Mouse (Mus musculus) MEL (cell line): ENCODE measurements around the gene Wdr5. TPM values are rescaled to one million over a fixed set of nuclear protein-coding genes. Genes with fewer than 3 reads are reported as not detected.
"Not testable (repeated sequence)": the region's sequence is repeated elsewhere in the genome, so short reads cannot be mapped to it uniquely, and the experiment has no call there.

ENCODE experiments used
- DNase-seq: peaks from one replicate; pipeline ENCODE4 v3.0.0; 2011; ENCODE audit warnings: low read depth, low spot score
- H3K27ac ChIP-seq: 2 replicates; pipeline ENCODE4 v1.5.1; 2012; ENCODE audit warnings: low read depth, mild to moderate bottlenecking, control low read depth, low read length, moderate library complexity; ENCODE audit not compliant: control insufficient read depth
- H3K27me3 ChIP-seq, 2 experiments: fragments of 150-350 bp in 1 of 2; sonication (generic) in 1 of 2; 2 replicates each; pipeline ENCODE4 v1.6.1; 2012; ENCODE audit warnings: low read length in 2 of 2, mild to moderate bottlenecking in 2 of 2, improper control_type of control experiment in 1 of 2, moderate library complexity in 1 of 2; ENCODE audit not compliant: insufficient read depth in 2 of 2, control insufficient read depth in 1 of 2
- H3K36me3 ChIP-seq, 2 experiments: 2 replicates each; pipeline ENCODE4 v1.6.1; 2012 to 2014; ENCODE audit warnings: low read length in 2 of 2, improper control_type of control experiment in 1 of 2, inconsistent platforms in 1 of 2, mild to moderate bottlenecking in 1 of 2; ENCODE audit not compliant: insufficient read depth in 2 of 2, control insufficient read depth in 1 of 2
- H3K4me1 ChIP-seq, 2 experiments: fragments of 150-350 bp in 1 of 2; sonication (generic) in 1 of 2; 2 replicates each; pipeline ENCODE4 v1.6.1; 2012; ENCODE audit warnings: low read length in 2 of 2, improper control_type of control experiment in 1 of 2, mild to moderate bottlenecking in 1 of 2; ENCODE audit not compliant: insufficient read depth in 2 of 2, control insufficient read depth in 1 of 2
- H3K4me3 ChIP-seq, 2 experiments: fragments of 150-350 bp in 1 of 2; sonication (generic) in 1 of 2; 2 replicates each; pipeline ENCODE4 v1.5.1; 2012; ENCODE audit warnings: low read depth in 2 of 2, low read length in 2 of 2, mild to moderate bottlenecking in 2 of 2, moderate library complexity in 2 of 2, control low read depth in 1 of 2, improper control_type of control experiment in 1 of 2; ENCODE audit not compliant: control insufficient read depth in 1 of 2, insufficient read depth in 1 of 2
- H3K79me2 ChIP-seq: 2 replicates; pipeline ENCODE4 v1.6.1; 2012; ENCODE audit warnings: mild to moderate bottlenecking, low read length, moderate library complexity; ENCODE audit not compliant: control insufficient read depth, poor library complexity, insufficient read depth
- H3K9ac ChIP-seq: 2 replicates; pipeline ENCODE4 v1.6.1; 2012; ENCODE audit warnings: low read depth, mild to moderate bottlenecking, control low read depth, low read length, moderate library complexity; ENCODE audit not compliant: control insufficient read depth, poor library complexity, severe bottlenecking
- H3K9me3 ChIP-seq: fragments of 150-350 bp; sonication (generic); replicated peaks from 2 replicates; pipeline ENCODE4 v1.6.1; 2012; ENCODE audit warnings: mild to moderate bottlenecking, low read length, improper control_type of control experiment, moderate library complexity; ENCODE audit not compliant: insufficient read depth
- BHLHE40 ChIP-seq: IDR thresholded peaks from 2 replicates; pipeline ENCODE4 v1.6.1; 2012; ENCODE audit warnings: low read depth, mild to moderate bottlenecking, inconsistent platforms, low read length, improper control_type of control experiment, borderline replicate concordance
- CHD2 ChIP-seq: IDR thresholded peaks from 2 replicates; pipeline ENCODE4 v1.6.1; 2011; ENCODE audit warnings: low read length, improper control_type of control experiment
- CTCF ChIP-seq, 3 experiments: IDR thresholded peaks in 2 of 3; conservative IDR thresholded peaks in 1 of 3; 2 replicates each; pipeline ENCODE4 v1.5.1; 2011 to 2012; ENCODE audit warnings: low read length in 3 of 3, low read depth in 2 of 3, mild to moderate bottlenecking in 2 of 3, improper control_type of control experiment in 1 of 3, inconsistent platforms in 1 of 3, mixed read lengths in 1 of 3, moderate library complexity in 1 of 3; ENCODE audit not compliant: control insufficient read depth in 1 of 3, insufficient read depth in 1 of 3, poor library complexity in 1 of 3, severe bottlenecking in 1 of 3
- E2F4 ChIP-seq: IDR thresholded peaks from 2 replicates; pipeline ENCODE4 v1.6.1; 2011; ENCODE audit warnings: low read depth, low read length, improper control_type of control experiment, borderline replicate concordance
- ELF1 ChIP-seq: IDR thresholded peaks from 2 replicates; pipeline ENCODE4 v1.6.1; 2014; ENCODE audit warnings: low read depth, mild to moderate bottlenecking, inconsistent platforms, low read length, improper control_type of control experiment, moderate library complexity
- EP300 ChIP-seq, 2 experiments: IDR thresholded peaks; 2 replicates each; pipeline ENCODE4 v1.6.1; 2011; ENCODE audit warnings: improper control_type of control experiment in 2 of 2, low read length in 2 of 2, low read depth in 1 of 2, mild to moderate bottlenecking in 1 of 2
- ETS1 ChIP-seq: IDR thresholded peaks from 2 replicates; pipeline ENCODE4 v1.6.1; 2012; ENCODE audit warnings: low read depth, mild to moderate bottlenecking, inconsistent platforms, low read length, improper control_type of control experiment, moderate library complexity
- GABPA ChIP-seq: IDR thresholded peaks from 2 replicates; pipeline ENCODE4 v1.6.1; 2012; ENCODE audit warnings: low read depth, mild to moderate bottlenecking, inconsistent platforms, low read length, improper control_type of control experiment, moderate library complexity
- MAFK ChIP-seq: IDR thresholded peaks from 2 replicates; pipeline ENCODE4 v1.6.1; 2011; ENCODE audit warnings: low read depth, mild to moderate bottlenecking, low read length, improper control_type of control experiment, borderline replicate concordance
- MAX ChIP-seq: IDR thresholded peaks from 2 replicates; pipeline ENCODE4 v1.6.1; 2011; ENCODE audit warnings: low read length, improper control_type of control experiment
- MXI1 ChIP-seq: IDR thresholded peaks from 2 replicates; pipeline ENCODE4 v1.6.1; 2011; ENCODE audit warnings: mild to moderate bottlenecking, low read depth, low read length, improper control_type of control experiment
- NELFE ChIP-seq: IDR thresholded peaks from 2 replicates; pipeline ENCODE4 v1.6.1; 2011; ENCODE audit warnings: low read depth, low read length, improper control_type of control experiment
- POLR2AphosphoS2 ChIP-seq: IDR thresholded peaks from 2 replicates; pipeline ENCODE4 v1.6.1; 2011; ENCODE audit warnings: low read length, improper control_type of control experiment
- POLR2AphosphoS5 ChIP-seq: IDR thresholded peaks from 2 replicates; pipeline ENCODE4 v1.6.1; 2012; ENCODE audit warnings: low read depth, borderline replicate concordance, mild to moderate bottlenecking, inconsistent platforms, low read length, moderate library complexity, mixed read lengths
- RAD21 ChIP-seq: IDR thresholded peaks from 2 replicates; pipeline ENCODE4 v1.6.1; 2011; ENCODE audit warnings: mild to moderate bottlenecking, low read depth, low read length, improper control_type of control experiment
- SIN3A ChIP-seq: IDR thresholded peaks from 2 replicates; pipeline ENCODE4 v1.6.1; 2012; ENCODE audit warnings: low read length, improper control_type of control experiment, inconsistent platforms
- SMC3 ChIP-seq: IDR thresholded peaks from 2 replicates; pipeline ENCODE4 v1.6.1; 2011; ENCODE audit warnings: low read depth, low read length, improper control_type of control experiment
- TBP ChIP-seq: IDR thresholded peaks from 2 replicates; pipeline ENCODE4 v1.8.0; 2011; ENCODE audit warnings: low read depth, low read length, improper control_type of control experiment
- USF1 ChIP-seq: IDR thresholded peaks from 2 replicates; pipeline ENCODE4 v1.6.1; 2014; ENCODE audit warnings: low read depth, mild to moderate bottlenecking, inconsistent platforms, low read length, improper control_type of control experiment, moderate library complexity
- USF2 ChIP-seq, 2 experiments: IDR thresholded peaks; 2 replicates each; pipeline ENCODE4 v1.6.1; 2011 to 2012; ENCODE audit warnings: improper control_type of control experiment in 2 of 2, low read length in 2 of 2, borderline replicate concordance in 1 of 2, inconsistent platforms in 1 of 2, low read depth in 1 of 2, mild to moderate bottlenecking in 1 of 2; ENCODE audit not compliant: insufficient read depth in 1 of 2
- ZC3H11A ChIP-seq: IDR thresholded peaks from 2 replicates; pipeline ENCODE4 v1.6.1; 2012; ENCODE audit warnings: low read depth, mild to moderate bottlenecking, inconsistent platforms, low read length, improper control_type of control experiment
- ZMIZ1 ChIP-seq: IDR thresholded peaks from 2 replicates; pipeline ENCODE4 v1.6.1; 2012; ENCODE audit warnings: low read depth, mild to moderate bottlenecking, inconsistent platforms, low read length, improper control_type of control experiment, moderate library complexity
- ZNF384 ChIP-seq: IDR thresholded peaks from 2 replicates; pipeline ENCODE4 v1.6.1; 2012; ENCODE audit warnings: low read depth, mild to moderate bottlenecking, inconsistent platforms, low read length, improper control_type of control experiment
- polyA plus RNA-seq, 2 experiments: library from polyadenylated mRNA; stranded (reverse) in 1 of 2; unstranded in 1 of 2; fragments of >175 nt in 1 of 2; fragments of >200 nt in 1 of 2; gene quantifications; 2 replicates each; pipeline versions ENCODE4 v1.2.1 to v1.2.4; 2012; ENCODE audit warnings: low replicate concordance in 2 of 2, low read depth in 1 of 2; ENCODE audit not compliant: insufficient read length in 2 of 2, insufficient read depth in 1 of 2, missing spikeins in 1 of 2
- total RNA-seq: library from RNA; depleted of rRNA; stranded (reverse); fragments of 300-350 nt; gene quantifications from 2 replicates; pipeline ENCODE4 v1.2.3, GENCODE M21; 2012

Gene Wdr5
- total and polyA plus RNA-seq, 3 experiments, result 78.3 to 96.9 TPM; not detected in 1

DNA sequence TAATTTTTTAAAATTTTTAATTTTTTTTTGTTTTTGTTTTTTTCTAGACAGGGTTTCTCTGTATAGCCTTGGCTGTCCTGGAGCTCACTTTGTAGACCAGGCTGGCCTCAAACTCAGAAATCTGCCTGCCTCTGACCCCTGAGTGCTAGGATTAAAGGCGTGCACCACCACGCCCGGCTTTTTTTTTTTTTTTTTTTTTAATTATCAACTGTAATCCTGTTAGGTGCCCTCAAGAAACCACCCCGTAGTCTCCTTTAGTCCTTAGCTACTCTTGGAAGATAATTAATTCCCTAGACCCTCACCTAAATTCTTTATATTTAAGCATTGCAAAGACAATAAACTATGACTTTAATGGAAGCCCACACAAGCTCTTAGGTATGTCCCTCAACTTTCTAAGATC is 8.3 kb upstream of the Wdr5 start:
- not testable (repeated sequence) for H3K9ac ChIP-seq, H3K9me3 ChIP-seq, H3K79me2 ChIP-seq, H3K27ac ChIP-seq, DNase-seq, H3K27me3 ChIP-seq, H3K4me3 ChIP-seq
- TF ChIP-seq ZNF384, result peak; percentile 61; the same call in 1 of the 2 replicates
- Histone ChIP-seq H3K36me3 (peaks cover 0 to 11% of the 10 kb centered on the region in 2 experiments; a peak in 2 of 4 replicates), H3K4me1 (peaks cover 11 to 27% of the 10 kb centered on the region in 2 experiments)

DNA sequence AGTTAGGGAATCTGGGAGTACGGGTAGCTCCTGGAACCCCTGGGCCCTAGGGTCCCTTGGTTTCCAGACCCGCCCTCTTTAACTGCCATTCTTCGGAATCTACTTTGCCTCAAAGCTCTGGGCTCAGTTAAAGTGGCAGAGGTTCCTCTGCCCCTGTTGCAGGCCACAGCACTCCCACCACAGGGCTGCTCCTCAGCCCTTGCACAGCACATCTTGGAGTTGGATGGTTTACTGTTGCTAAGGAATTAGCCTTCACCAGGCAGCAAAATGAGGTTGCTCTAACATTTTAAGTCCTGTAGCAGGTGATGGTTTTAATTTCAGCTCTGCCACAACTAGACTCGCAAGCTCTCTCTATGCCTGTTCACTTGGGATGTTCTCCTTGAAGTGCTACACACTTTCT is 7.4 kb upstream of the Wdr5 start, which contains the start of gene Brd3:
Gene Brd3 (minus strand): TSS at position 101 of the 400 bp plus-strand sequence.
- TF ChIP-seq EP300 (IDR thresholded peaks at IDR 0.05; ENCODE audit: low read depth in 1 of 2, low read length in 2 of 2) (no peak), E2F4 (no peak), USF2 (IDR thresholded peaks at IDR 0.05; ENCODE audit: borderline replicate concordance in 1 of 2, insufficient read depth in 1 of 2, low read depth in 1 of 2, low read length in 2 of 2) (no peak), ELF1 (no peak), MAFK (no peak), ZC3H11A (no peak), MXI1 (no peak), CTCF (IDR thresholded peaks at IDR 0.05 in 2 of 3, conservative IDR thresholded peaks at IDR 0.05 in 1 of 3; ENCODE audit: control insufficient read depth in 1 of 3, insufficient read depth in 1 of 3, low read depth in 2 of 3, low read length in 3 of 3, poor library complexity in 1 of 3, severe bottlenecking in 1 of 3) (no peak), GABPA (no peak), MAX (no peak), ETS1 (no peak), ZMIZ1 (no peak), ZNF384 (no peak)
- Histone ChIP-seq H3K9me3 (no peaks in the 10 kb centered on the region), H3K79me2 (no peaks in the 10 kb centered on the region), H3K4me1 (peaks cover 11 to 27% of the 10 kb centered on the region in 2 experiments), H3K36me3 (peaks cover 0 to 11% of the 10 kb centered on the region in 2 experiments; a peak in 2 of 4 replicates), H3K4me3 (no peak within 1 kb of the TSS), H3K27me3 (no peaks in the 10 kb centered on the region), H3K9ac (no peak within 1 kb of the TSS), H3K27ac (no peak within 1 kb of the TSS)
- no peak for DNase-seq

DNA sequence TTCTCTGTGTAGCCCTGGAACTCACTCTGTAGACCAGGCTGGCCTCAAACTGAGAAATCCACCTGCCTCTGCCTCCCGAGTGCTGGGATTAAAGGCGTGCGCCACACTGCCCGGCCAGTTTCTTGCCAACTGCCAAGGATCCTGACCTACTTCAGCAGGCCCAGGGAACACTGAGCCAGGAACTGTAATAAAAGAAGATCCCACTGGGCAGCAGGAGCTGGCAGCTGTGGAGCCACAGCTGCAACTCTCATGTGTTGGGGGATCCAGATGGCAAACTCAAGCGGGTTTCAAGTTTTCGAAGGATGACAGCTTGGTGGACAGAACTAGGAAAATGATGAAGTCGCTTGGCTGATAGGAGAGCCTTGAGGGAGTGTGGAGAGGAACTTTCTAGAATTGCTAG is 4.3 kb upstream of the Wdr5 start:
- peaks cover 0 to 12% of the 10 kb centered on the region in 2 experiments; a peak in 2 of 4 replicates for H3K36me3 ChIP-seq
- no peak overlapping the region for H3K4me3 ChIP-seq
- DNase-seq, result no peak
- H3K79me2 ChIP-seq, result peaks cover 7% of the 10 kb centered on the region
- no peak overlapping the region for H3K27ac ChIP-seq
- TF ChIP-seq SIN3A (no peak), BHLHE40 (no peak), POLR2AphosphoS2 (no peak), CHD2 (no peak), NELFE (no peak), SMC3 (no peak), CTCF (IDR thresholded peaks at IDR 0.05 in 2 of 3, conservative IDR thresholded peaks at IDR 0.05 in 1 of 3; ENCODE audit: control insufficient read depth in 1 of 3, insufficient read depth in 1 of 3, low read depth in 2 of 3, low read length in 3 of 3, poor library complexity in 1 of 3, severe bottlenecking in 1 of 3) (no peak), ELF1 (no peak), TBP (no peak), POLR2AphosphoS5 (no peak), USF1 (no peak), RAD21 (no peak)
- no peak overlapping the region for H3K9ac ChIP-seq
- peaks cover 11 to 38% of the 10 kb centered on the region in 2 experiments for H3K4me1 ChIP-seq
- no peaks in the 10 kb centered on the region for H3K27me3 ChIP-seq
- no peaks in the 10 kb centered on the region for H3K9me3 ChIP-seq
